Mouse (Mus musculus): ENCODE results near the gene Exd1.

GRCm38 (mm10) chr2:119496082-119496481 lies 51.3 kb downstream of the Exd1 start:
- TF ChIP-seq POLR2A (IDR thresholded peaks at IDR 0.05; ENCODE audit: low read depth, low read length) (no peak), CTCF (IDR thresholded peaks at IDR 0.05; ENCODE audit: extremely low read depth, insufficient read depth, insufficient read length, insufficient replicate concordance) (no peak)
